Mouse (Mus musculus): Measurements from ENCODE around the gene Plekho2.

GRCm38 (mm10) chr9:65534111-65534510 lies 45.7 kb downstream of the Plekho2 start:
- TF ChIP-seq CTCF (IDR thresholded peaks at IDR 0.05; ENCODE audit: control insufficient read depth, insufficient read depth, insufficient replicate concordance, low read depth, low read length) (no peak), POLR2A (IDR thresholded peaks at IDR 0.05; ENCODE audit: control insufficient read depth, low read depth, low read length) (no peak)

Measured in testis, adult 2 months (tissue).